Mouse (Mus musculus) liver, postnatal 0 days (tissue): ENCODE data around the gene D030056L22Rik. TPM values are rescaled to one million over a fixed set of nuclear protein-coding genes. Genes with fewer than 3 reads are reported as not detected.

Experiments
- ATAC-seq: fragments of 200-750 bp; cut with Nextera tagmentation; 2 replicates; pipeline ENCODE4 v1.8.0; 2017; ENCODE audit warnings: mild to moderate bottlenecking, moderate library complexity
- DNase-seq: peaks from one replicate; pipeline ENCODE4 v3.0.0-alpha.2; 2016
- H3K27ac ChIP-seq: fragments of 300-500 bp; sonication (generic); 2 replicates; pipeline ENCODE4 v1.5.1; 2014; ENCODE audit warnings: antibody characterized with exemption, moderate library complexity, mild to moderate bottlenecking, low read depth
- H3K27me3 ChIP-seq: fragments of 300-500 bp; sonication (generic); 2 replicates; pipeline ENCODE4 v1.6.1; 2014; ENCODE audit warnings: low read length, control low read depth, mixed read lengths; ENCODE audit not compliant: insufficient read depth
- H3K36me3 ChIP-seq: fragments of 300-500 bp; sonication (generic); replicated peaks from 2 replicates; pipeline ENCODE4 v1.6.1; 2014; ENCODE audit warnings: mild to moderate bottlenecking, control low read depth, low read length, moderate library complexity, mixed read lengths; ENCODE audit not compliant: insufficient read depth
- H3K4me1 ChIP-seq: fragments of 300-500 bp; sonication (generic); 2 replicates; pipeline ENCODE4 v1.6.1; 2014; ENCODE audit warnings: antibody characterized with exemption, mild to moderate bottlenecking, control low read depth; ENCODE audit not compliant: insufficient read depth
- H3K4me2 ChIP-seq: fragments of 300-500 bp; sonication (generic); 2 replicates; pipeline ENCODE4 v1.6.1; 2014; ENCODE audit warnings: low read depth, mild to moderate bottlenecking, low read length, moderate library complexity, mixed read lengths
- H3K4me3 ChIP-seq: fragments of 300-500 bp; sonication (generic); 2 replicates; pipeline ENCODE4 v1.5.1; 2014; ENCODE audit warnings: low read depth, low read length
- H3K9ac ChIP-seq: fragments of 300-500 bp; sonication (generic); replicated peaks from 2 replicates; pipeline ENCODE4 v1.6.1; 2014; ENCODE audit warnings: mild to moderate bottlenecking, moderate library complexity
- H3K9me3 ChIP-seq: fragments of 300-500 bp; sonication (generic); 2 replicates; pipeline ENCODE4 v1.6.1; 2016; ENCODE audit warnings: mild to moderate bottlenecking, control low read depth, low read length, mixed read lengths
- CTCF ChIP-seq: sonication (generic); IDR thresholded peaks from 2 replicates; pipeline ENCODE4 v1.5.1; 2016; ENCODE audit warnings: antibody characterized with exemption, low read depth
- EP300 ChIP-seq: IDR thresholded peaks from 2 replicates; pipeline ENCODE4 v1.6.1; 2016; ENCODE audit warnings: antibody characterized with exemption, low read depth, mild to moderate bottlenecking
- WGBS: fragments of 180-500 bp; shearing (Covaris S2); extraction: QIAGEN DNeasy Blood & Tissue Kit; methylation state at CpG from one replicate; pipeline ENCODE4 v1.1.7; 2014; ENCODE audit not compliant: insufficient replicate concordance; 5-methylcytosine and 5-hydroxymethylcytosine counted together
- polyA plus RNA-seq: library from polyadenylated mRNA; unstranded; fragments of >200 nt; fragmentation: Nextera tagmentation; extraction: Ambion mirVana; gene quantifications from 2 replicates; pipeline ENCODE4 v1.2.1, GENCODE M21; 2015

Gene D030056L22Rik
- polyA plus RNA-seq, 1 experiment from 2014 or later: 18.2 TPM

- no peak for ATAC-seq
- no peak overlapping the region for H3K27ac ChIP-seq
- H3K9me3 ChIP-seq: no peaks in the 10 kb centered on the region
- peaks cover 12% of the 10 kb centered on the region for H3K4me1 ChIP-seq
- H3K27me3 ChIP-seq: no peaks in the 10 kb centered on the region
- WGBS: 30% methylated on average over 1 of the region's 1 CpGs
- H3K36me3 ChIP-seq: peaks cover 7% of the 10 kb centered on the region; the same call in 1 of the 2 replicates
- peak; percentile 77 for DNase-seq
- no peak overlapping the region for H3K4me2 ChIP-seq
- H3K9ac ChIP-seq: no peak overlapping the region
- no peak for TF ChIP-seq EP300
- TF ChIP-seq CTCF: peak; percentile 88
- no peak overlapping the region for H3K4me3 ChIP-seq
Measured at GRCm38 (mm10) chr19:18716374-18716773, 3.4 kb downstream of the D030056L22Rik start.

GRCm38 (mm10) chr19:18720337-18720736 lies 7.3 kb downstream of the D030056L22Rik start:
- no peak for DNase-seq
- TF ChIP-seq EP300 (no peak), CTCF (no peak)
- Histone ChIP-seq H3K27me3 (no peaks in the 10 kb centered on the region), H3K9ac (no peak overlapping the region), H3K4me2 (no peak overlapping the region), H3K4me3 (no peak overlapping the region), H3K27ac (no peak overlapping the region), H3K36me3 (peaks cover 7% of the 10 kb centered on the region; the same call in 1 of the 2 replicates), H3K4me1 (no peaks in the 10 kb centered on the region), H3K9me3 (no peaks in the 10 kb centered on the region)
- WGBS: 85% methylated on average over 3 of the region's 3 CpGs
- no peak for ATAC-seq

- Histone ChIP-seq H3K36me3 (no peaks in the 10 kb centered on the region), H3K9ac (no peak overlapping the region), H3K4me3 (no peak overlapping the region), H3K4me1 (no peaks in the 10 kb centered on the region), H3K27me3 (no peaks in the 10 kb centered on the region), H3K4me2 (no peak overlapping the region), H3K27ac (no peak overlapping the region), H3K9me3 (no peaks in the 10 kb centered on the region)
- 72% methylated on average over 2 of the region's 2 CpGs for WGBS
- no peak for ATAC-seq
- no peak for DNase-seq
- 0 out of 2 replicates have a peak, but pooled peaks have one; percentile 21 for TF ChIP-seq CTCF
- TF ChIP-seq EP300: no peak
Measured at GRCm38 (mm10) chr19:18725186-18725585, 12.2 kb downstream of the D030056L22Rik start.

- no peak overlapping the region for H3K4me2 ChIP-seq
- no peak overlapping the region for H3K4me3 ChIP-seq
- no peak overlapping the region for H3K9ac ChIP-seq
- no peak overlapping the region for H3K27ac ChIP-seq
- H3K4me1 ChIP-seq: no peaks in the 10 kb centered on the region
- no peak for TF ChIP-seq EP300
- WGBS: 56% methylated on average over 7 of the region's 7 CpGs
- H3K27me3 ChIP-seq: no peaks in the 10 kb centered on the region
- DNase-seq (no peak), ATAC-seq (no peak)
- no peaks in the 10 kb centered on the region for H3K36me3 ChIP-seq
- no peaks in the 10 kb centered on the region for H3K9me3 ChIP-seq
Measured at GRCm38 (mm10) chr19:18730255-18730654, 17.3 kb downstream of the D030056L22Rik start.

GRCm38 (mm10) chr19:18731077-18731476 lies 18.1 kb downstream of the D030056L22Rik start:
- Histone ChIP-seq H3K27ac (no peak overlapping the region), H3K27me3 (no peaks in the 10 kb centered on the region), H3K4me3 (no peak overlapping the region), H3K4me1 (no peaks in the 10 kb centered on the region), H3K9me3 (no peaks in the 10 kb centered on the region), H3K36me3 (no peaks in the 10 kb centered on the region), H3K4me2 (no peak overlapping the region), H3K9ac (no peak overlapping the region)
- DNase-seq: no peak
- TF ChIP-seq CTCF (no peak), EP300 (no peak)
- WGBS: 44% methylated on average over 7 of the region's 7 CpGs
- no peak for ATAC-seq

- Histone ChIP-seq H3K4me1 (no peaks in the 10 kb centered on the region), H3K36me3 (no peaks in the 10 kb centered on the region), H3K27me3 (no peaks in the 10 kb centered on the region), H3K4me2 (no peak overlapping the region), H3K9me3 (no peaks in the 10 kb centered on the region), H3K4me3 (no peak overlapping the region), H3K27ac (no peak overlapping the region), H3K9ac (no peak overlapping the region)
- 88% methylated on average over 4 of the region's 4 CpGs for WGBS
- DNase-seq: no peak
- ATAC-seq: no peak
- TF ChIP-seq CTCF (no peak), EP300 (no peak)
Measured at GRCm38 (mm10) chr19:18735901-18736300, 22.9 kb downstream of the D030056L22Rik start.

- ATAC-seq (no peak), DNase-seq (no peak)
- no peaks in the 10 kb centered on the region for H3K4me1 ChIP-seq
- 71% methylated on average over 7 of the region's 7 CpGs for WGBS
- no peaks in the 10 kb centered on the region for H3K36me3 ChIP-seq
- no peak overlapping the region for H3K27ac ChIP-seq
- H3K4me3 ChIP-seq: no peak overlapping the region
- H3K9ac ChIP-seq: no peak overlapping the region
- H3K9me3 ChIP-seq: no peaks in the 10 kb centered on the region
- TF ChIP-seq EP300 (no peak), CTCF (no peak)
- no peak overlapping the region for H3K4me2 ChIP-seq
- H3K27me3 ChIP-seq: no peaks in the 10 kb centered on the region
Measured at GRCm38 (mm10) chr19:18739146-18739545, 26.2 kb downstream of the D030056L22Rik start.
